Mouse (Mus musculus): ENCODE data around the gene Twnk. TPM values are rescaled to one million over a fixed set of nuclear protein-coding genes. Genes with fewer than 3 reads are reported as not detected.

Gene Twnk
- polyA plus RNA-seq, 1 experiment from 2014 or later: 7.4 TPM

DNA sequence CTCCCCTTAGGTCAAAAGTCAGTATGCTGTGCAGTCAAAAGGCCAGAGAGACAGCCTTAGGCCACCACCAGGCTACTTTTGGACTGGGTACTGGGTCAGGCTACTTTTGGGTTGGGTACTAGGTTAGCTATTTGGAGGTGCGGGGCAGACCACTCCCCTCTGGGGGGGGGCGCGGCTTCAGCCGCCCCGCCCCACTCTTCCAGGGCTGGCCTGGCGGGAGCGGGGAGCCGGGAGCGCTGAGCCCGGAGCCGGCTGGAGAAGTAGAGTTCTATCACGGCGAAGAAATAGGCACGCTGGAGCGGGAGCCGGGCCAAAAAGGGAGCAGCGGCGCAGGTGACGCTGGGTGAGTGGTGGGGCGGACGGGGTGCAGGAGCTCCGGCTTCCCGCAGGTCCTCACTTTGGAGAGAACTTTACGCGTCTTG, 9.5 kb downstream of the Twnk start:
- Histone ChIP-seq H3K27ac (ENCODE audit: low read depth, low read length) (peak overlapping the region; percentile 92), H3K4me3 (ENCODE audit: low read depth, low read length) (peak overlapping the region; percentile 66), H3K4me2 (replicated peaks; ENCODE audit: low read depth) (peak overlapping the region; percentile 89), H3K36me3 (ENCODE audit: control insufficient read depth, insufficient read depth) (peaks cover 24% of the 10 kb centered on the region), H3K4me1 (replicated peaks; ENCODE audit: control insufficient read depth, insufficient read depth, low read length) (peaks cover 5% of the 10 kb centered on the region; the same call in 1 of the 2 replicates), H3K9ac (ENCODE audit: low read depth, low read length) (peak overlapping the region; percentile 48), H3K9me3 (ENCODE audit: control insufficient read depth) (no peaks in the 10 kb centered on the region), H3K27me3 (replicated peaks; ENCODE audit: control insufficient read depth, insufficient read depth, low read length) (no peaks in the 10 kb centered on the region)
- TF ChIP-seq CTCF (IDR thresholded peaks at IDR 0.05; ENCODE audit: low read depth): no peak
- under 1% methylated on average over 25 of the region's 25 CpGs for WGBS
- peak; percentile 41 for ATAC-seq

DNA sequence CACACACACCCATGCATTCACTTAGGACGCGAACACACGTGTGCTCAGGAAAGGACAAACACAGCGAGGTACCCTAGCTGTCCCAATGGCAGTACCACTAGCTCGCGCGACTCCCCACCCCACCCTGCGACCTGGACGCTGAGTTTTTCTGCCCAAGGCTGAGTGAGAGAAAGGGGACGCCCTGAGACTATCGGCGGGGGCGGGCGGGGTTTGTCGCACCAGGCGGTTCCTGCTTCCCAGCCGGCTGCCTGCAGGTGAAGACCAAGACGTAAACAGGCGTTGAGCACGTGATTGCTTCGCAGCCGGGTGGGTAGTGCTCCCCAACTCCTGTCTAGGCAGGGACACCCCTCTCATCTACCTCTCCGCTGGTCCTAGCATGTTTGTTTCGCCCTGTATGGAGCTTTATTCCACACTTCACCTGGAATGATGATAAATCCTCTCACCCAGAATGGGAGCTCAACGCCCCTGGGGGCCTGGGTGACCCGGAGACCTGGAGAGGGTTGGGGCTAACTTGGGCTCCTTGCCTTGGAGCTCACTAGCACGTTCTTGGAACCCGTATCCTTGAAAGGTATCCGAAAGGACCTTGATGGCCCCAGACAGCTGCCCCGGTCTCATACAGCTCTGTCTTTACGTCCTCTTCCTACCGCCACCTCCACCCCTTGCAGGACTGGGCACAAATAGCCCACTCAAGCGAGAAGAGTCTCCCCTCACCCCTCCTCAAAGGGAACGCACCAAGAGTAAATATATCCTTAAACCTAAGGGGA, 10.2 kb downstream of the Twnk start:
- no peak for TF ChIP-seq CTCF (IDR thresholded peaks at IDR 0.05; ENCODE audit: low read depth)
- Histone ChIP-seq H3K9ac (ENCODE audit: low read depth, low read length) (peak overlapping the region; percentile 48), H3K27me3 (replicated peaks; ENCODE audit: control insufficient read depth, insufficient read depth, low read length) (no peaks in the 10 kb centered on the region), H3K4me2 (replicated peaks; ENCODE audit: low read depth) (peak overlapping the region; percentile 89), H3K27ac (ENCODE audit: low read depth, low read length) (peak overlapping the region; percentile 92), H3K36me3 (ENCODE audit: control insufficient read depth, insufficient read depth) (peaks cover 17% of the 10 kb centered on the region), H3K9me3 (ENCODE audit: control insufficient read depth) (no peaks in the 10 kb centered on the region), H3K4me3 (ENCODE audit: low read depth, low read length) (peak overlapping the region; percentile 66), H3K4me1 (replicated peaks; ENCODE audit: control insufficient read depth, insufficient read depth, low read length) (peaks cover 7% of the 10 kb centered on the region)
- ATAC-seq: peak; percentile 18
- under 1% methylated on average over 33 of the region's 34 CpGs for WGBS

DNA sequence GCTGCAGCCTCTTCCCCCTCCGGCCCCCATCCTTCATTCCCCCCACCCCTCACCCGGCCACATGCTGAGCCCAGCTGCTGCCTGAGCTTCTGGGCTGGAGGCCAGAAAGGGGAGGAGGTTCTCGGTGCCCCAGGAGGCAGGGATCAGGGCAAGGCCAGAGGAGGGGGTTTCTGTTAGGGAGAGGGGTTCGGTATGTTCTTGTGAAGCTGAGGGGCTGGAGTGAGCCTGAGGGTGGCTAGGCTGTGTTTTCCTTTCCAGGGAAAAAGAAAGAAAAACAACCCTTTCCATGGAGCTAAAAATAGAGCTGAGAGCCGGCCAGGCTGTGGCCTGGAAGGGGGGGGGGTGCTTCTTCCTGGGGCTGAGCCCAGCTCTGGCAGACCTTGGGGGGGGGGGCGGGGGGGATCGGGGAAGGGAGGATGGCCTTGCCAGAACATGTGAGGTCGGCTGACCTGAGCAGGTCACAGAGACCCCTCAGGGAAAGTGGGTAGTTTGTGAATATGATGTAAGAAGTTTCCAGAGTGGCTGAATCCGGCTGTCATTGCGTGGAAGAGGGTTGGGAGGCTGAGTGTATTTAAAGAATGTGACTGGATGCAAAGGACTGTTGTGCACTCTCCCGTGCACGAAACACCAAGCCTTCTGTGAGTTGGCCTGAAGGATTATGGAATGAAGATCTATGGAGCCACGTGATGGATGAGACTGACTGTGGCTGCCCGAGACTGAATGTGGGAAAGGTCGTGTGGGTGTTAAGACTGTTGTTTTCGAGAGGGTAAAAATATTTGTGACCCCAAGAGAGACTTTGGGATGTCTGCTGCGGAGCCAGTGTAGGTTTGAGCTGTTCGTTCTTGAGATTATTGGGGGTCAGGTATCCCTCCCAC, 11.1 kb downstream of the Twnk start:
- H3K27me3 ChIP-seq (replicated peaks; ENCODE audit: control insufficient read depth, insufficient read depth, low read length): no peaks in the 10 kb centered on the region
- WGBS: 2% methylated on average over 18 of the region's 18 CpGs
- no peak for TF ChIP-seq CTCF (IDR thresholded peaks at IDR 0.05; ENCODE audit: low read depth)
- no peak for ATAC-seq
- peak overlapping the region; percentile 92 for H3K27ac ChIP-seq (ENCODE audit: low read depth, low read length)
- peaks cover 14% of the 10 kb centered on the region for H3K36me3 ChIP-seq (ENCODE audit: control insufficient read depth, insufficient read depth)
- H3K9me3 ChIP-seq (ENCODE audit: control insufficient read depth): no peaks in the 10 kb centered on the region
- peak overlapping the region; percentile 66 for H3K4me3 ChIP-seq (ENCODE audit: low read depth, low read length)
- H3K4me1 ChIP-seq (replicated peaks; ENCODE audit: control insufficient read depth, insufficient read depth, low read length): peaks cover 9% of the 10 kb centered on the region
- H3K9ac ChIP-seq (ENCODE audit: low read depth, low read length): peak overlapping the region; percentile 69
- H3K4me2 ChIP-seq (replicated peaks; ENCODE audit: low read depth): peak overlapping the region; percentile 89

DNA sequence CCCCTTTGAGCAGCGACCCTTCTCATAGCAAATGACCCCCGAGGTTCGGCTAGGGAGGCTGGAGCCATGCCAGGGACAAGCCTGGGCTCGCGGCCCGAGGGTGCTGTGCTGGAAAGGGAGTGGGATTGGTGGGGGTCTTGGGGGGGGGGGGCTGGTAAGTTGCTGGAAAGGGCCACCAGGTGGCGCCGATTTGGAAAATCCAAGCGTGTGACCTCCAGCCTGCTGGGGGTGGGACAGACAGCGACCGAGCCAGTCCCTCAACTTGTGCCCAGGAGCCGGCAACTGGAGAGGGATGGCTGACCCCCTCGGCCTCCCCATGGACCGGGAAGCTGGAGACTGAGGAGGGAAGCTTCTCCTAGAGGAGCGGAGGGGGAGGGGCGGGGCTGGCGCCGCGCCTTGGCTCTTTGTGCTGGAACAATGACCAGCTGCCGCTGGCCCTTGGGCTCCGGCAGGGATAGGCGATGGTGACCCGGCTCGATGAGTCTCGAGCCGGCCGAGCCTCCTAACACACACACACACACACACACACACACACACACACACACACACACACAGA, 11.8 kb downstream of the Twnk start:
- Histone ChIP-seq H3K9ac (ENCODE audit: low read depth, low read length) (peak overlapping the region; percentile 69), H3K4me1 (replicated peaks; ENCODE audit: control insufficient read depth, insufficient read depth, low read length) (peaks cover 9% of the 10 kb centered on the region), H3K9me3 (ENCODE audit: control insufficient read depth) (no peaks in the 10 kb centered on the region), H3K4me3 (ENCODE audit: low read depth, low read length) (peak overlapping the region; percentile 66), H3K27ac (ENCODE audit: low read depth, low read length) (peak overlapping the region; percentile 92), H3K36me3 (ENCODE audit: control insufficient read depth, insufficient read depth) (peaks cover 11% of the 10 kb centered on the region; the same call in 1 of the 2 replicates), H3K4me2 (replicated peaks; ENCODE audit: low read depth) (peak overlapping the region; percentile 89), H3K27me3 (replicated peaks; ENCODE audit: control insufficient read depth, insufficient read depth, low read length) (no peaks in the 10 kb centered on the region)
- peak; percentile 69 for TF ChIP-seq CTCF (IDR thresholded peaks at IDR 0.05; ENCODE audit: low read depth)
- under 1% methylated on average over 21 of the region's 27 CpGs for WGBS
- peak; percentile 5; the same call in 1 of the 2 replicates for ATAC-seq

DNA sequence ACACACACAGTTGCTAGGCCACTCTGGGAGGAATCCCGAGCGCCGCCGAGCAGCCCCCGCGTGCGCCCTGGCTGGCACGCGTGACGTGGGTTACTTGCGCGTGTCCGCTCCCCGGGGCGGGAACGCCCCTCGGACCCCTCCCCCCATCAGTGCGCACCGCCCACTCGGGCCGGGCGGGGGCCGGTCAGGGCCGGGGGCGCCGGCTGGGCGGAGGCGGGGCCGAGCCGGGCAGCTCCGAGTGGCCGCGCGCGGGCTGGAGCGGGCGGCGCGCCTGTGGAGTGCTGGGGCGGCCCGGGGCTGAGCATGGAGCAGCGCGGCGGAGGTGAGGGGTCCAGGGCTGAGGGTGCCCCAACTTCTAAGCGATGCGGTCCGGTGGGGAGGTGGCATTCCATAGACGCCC, 12.4 kb downstream of the Twnk start:
- ATAC-seq: peak; percentile 22
- H3K9me3 ChIP-seq (ENCODE audit: control insufficient read depth): no peaks in the 10 kb centered on the region
- peak overlapping the region; percentile 92 for H3K27ac ChIP-seq (ENCODE audit: low read depth, low read length)
- H3K9ac ChIP-seq (ENCODE audit: low read depth, low read length): peak overlapping the region; percentile 69
- H3K4me2 ChIP-seq (replicated peaks; ENCODE audit: low read depth): peak overlapping the region; percentile 89
- H3K4me1 ChIP-seq (replicated peaks; ENCODE audit: control insufficient read depth, insufficient read depth, low read length): peaks cover 9% of the 10 kb centered on the region
- no peaks in the 10 kb centered on the region for H3K27me3 ChIP-seq (replicated peaks; ENCODE audit: control insufficient read depth, insufficient read depth, low read length)
- TF ChIP-seq CTCF (IDR thresholded peaks at IDR 0.05; ENCODE audit: low read depth): no peak
- H3K4me3 ChIP-seq (ENCODE audit: low read depth, low read length): peak overlapping the region; percentile 66
- 2% methylated on average over 43 of the region's 48 CpGs for WGBS
- peaks cover 13% of the 10 kb centered on the region; the same call in 1 of the 2 replicates for H3K36me3 ChIP-seq (ENCODE audit: control insufficient read depth, insufficient read depth)
